Mouse (Mus musculus) heart, embryonic 12.5 days (tissue): ENCODE data around the gene Chp2. TPM values are rescaled to one million over a fixed set of nuclear protein-coding genes. Genes with fewer than 3 reads are reported as not detected.
A peak's percentile ranks its signal among the peaks of the same experiment; 100 is the strongest.
"Not testable (repeated sequence)": the region's sequence is repeated elsewhere in the genome, so short reads cannot be mapped to it uniquely, and the experiment has no call there.

Experiments
- ATAC-seq: fragments of 200-750 bp; cut with Nextera tagmentation; 2 replicates; pipeline ENCODE4 v1.8.0; 2017; ENCODE audit warnings: moderate TSS enrichment, moderate library complexity; ENCODE audit not compliant: insufficient number of reproducible peaks, low FRiP score
- H3K27ac ChIP-seq: fragments of 300-500 bp; sonication (generic); 2 replicates; pipeline ENCODE4 v1.5.1; 2016; ENCODE audit warnings: mild to moderate bottlenecking, moderate library complexity; ENCODE audit not compliant: poor library complexity, severe bottlenecking
- H3K27me3 ChIP-seq: fragments of 300-500 bp; sonication (generic); replicated peaks from 2 replicates; pipeline ENCODE4 v1.6.1; 2016; ENCODE audit warnings: mild to moderate bottlenecking, moderate library complexity
- H3K36me3 ChIP-seq: fragments of 300-500 bp; sonication (generic); 2 replicates; pipeline ENCODE4 v1.6.1; 2016; ENCODE audit warnings: mild to moderate bottlenecking, moderate library complexity
- H3K4me1 ChIP-seq: fragments of 300-500 bp; sonication (generic); replicated peaks from 2 replicates; pipeline ENCODE4 v1.6.1; 2016; ENCODE audit warnings: mild to moderate bottlenecking
- H3K4me2 ChIP-seq: fragments of 300-500 bp; sonication (generic); 2 replicates; pipeline ENCODE4 v1.6.1; 2016; ENCODE audit warnings: mild to moderate bottlenecking, moderate library complexity
- H3K4me3 ChIP-seq: fragments of 300-500 bp; sonication (generic); 2 replicates; pipeline ENCODE4 v1.5.1; 2016; ENCODE audit warnings: mild to moderate bottlenecking
- H3K9ac ChIP-seq: fragments of 300-500 bp; sonication (generic); 2 replicates; pipeline ENCODE4 v1.6.1; 2016; ENCODE audit warnings: mild to moderate bottlenecking, moderate library complexity
- H3K9me3 ChIP-seq: fragments of 300-500 bp; sonication (generic); replicated peaks from 2 replicates; pipeline ENCODE4 v1.6.1; 2016; ENCODE audit warnings: mild to moderate bottlenecking, moderate library complexity
- WGBS: fragments of 180-500 bp; shearing (Covaris S2); methylation state at CpG from one replicate; pipeline ENCODE4 v1.1.7; 2016; 5-methylcytosine and 5-hydroxymethylcytosine counted together
- polyA plus RNA-seq: library from polyadenylated mRNA; unstranded; fragments of >200 nt; fragmentation: Nextera tagmentation; extraction: Ambion mirVana; gene quantifications from 2 replicates; pipeline ENCODE4 v1.2.1, GENCODE M21; 2016

Chp2 gene
- polyA plus RNA-seq, 1 experiment from 2014 or later = 0.15 TPM

DNA sequence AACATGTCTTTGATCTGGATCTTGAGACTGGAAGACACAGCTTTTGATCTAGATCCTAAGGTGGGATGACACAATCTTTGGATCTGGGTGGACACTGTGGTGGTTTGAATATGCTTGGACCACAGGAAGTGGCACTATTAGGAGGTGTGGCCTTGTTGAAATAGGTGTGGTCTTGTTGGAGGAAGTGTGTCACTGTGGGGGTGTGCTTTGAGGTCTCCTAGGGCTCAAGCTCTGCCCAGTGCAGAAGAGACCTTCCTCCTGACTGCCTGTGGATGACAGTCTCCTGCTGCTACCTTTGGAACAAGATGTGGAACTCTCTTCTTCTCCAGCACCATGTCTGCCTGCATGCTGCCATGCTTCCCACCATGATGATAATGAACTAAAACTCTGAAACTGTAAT is 23.4 kb downstream of the Chp2 start:
- H3K27ac ChIP-seq, H3K9me3 ChIP-seq, H3K36me3 ChIP-seq, H3K9ac ChIP-seq, H3K4me3 ChIP-seq, H3K4me2 ChIP-seq, ATAC-seq, H3K4me1 ChIP-seq, H3K27me3 ChIP-seq: not testable (repeated sequence)

DNA sequence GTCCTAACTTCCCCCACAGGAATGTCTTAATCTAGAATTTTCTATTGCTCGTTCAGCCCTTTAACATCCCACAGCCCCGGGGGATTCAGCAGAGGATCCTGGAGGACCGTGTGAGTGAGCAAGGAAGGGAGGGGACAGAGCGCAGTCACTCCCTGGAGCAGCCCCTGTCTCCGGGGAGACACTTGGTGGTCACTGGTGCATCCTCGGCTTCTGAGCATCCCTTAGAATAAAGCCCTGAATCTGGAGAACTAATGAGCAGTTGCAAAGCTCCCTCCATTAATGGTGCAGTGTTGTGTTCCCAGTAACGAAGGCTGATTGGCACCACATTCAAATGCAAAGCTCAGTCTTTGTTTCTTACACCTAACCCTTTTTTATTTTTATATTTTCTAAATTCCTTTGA is 24.9 kb downstream of the Chp2 start:
- Histone ChIP-seq H3K27ac (no peak overlapping the region), H3K36me3 (no peaks in the 10 kb centered on the region), H3K4me3 (no peak overlapping the region), H3K4me1 (no peaks in the 10 kb centered on the region), H3K4me2 (no peak overlapping the region), H3K9me3 (no peaks in the 10 kb centered on the region), H3K9ac (no peak overlapping the region), H3K27me3 (no peaks in the 10 kb centered on the region; the same call in 1 of the 2 replicates)
- no peak for ATAC-seq
- WGBS = 53% methylated on average over 7 of the region's 7 CpGs

DNA sequence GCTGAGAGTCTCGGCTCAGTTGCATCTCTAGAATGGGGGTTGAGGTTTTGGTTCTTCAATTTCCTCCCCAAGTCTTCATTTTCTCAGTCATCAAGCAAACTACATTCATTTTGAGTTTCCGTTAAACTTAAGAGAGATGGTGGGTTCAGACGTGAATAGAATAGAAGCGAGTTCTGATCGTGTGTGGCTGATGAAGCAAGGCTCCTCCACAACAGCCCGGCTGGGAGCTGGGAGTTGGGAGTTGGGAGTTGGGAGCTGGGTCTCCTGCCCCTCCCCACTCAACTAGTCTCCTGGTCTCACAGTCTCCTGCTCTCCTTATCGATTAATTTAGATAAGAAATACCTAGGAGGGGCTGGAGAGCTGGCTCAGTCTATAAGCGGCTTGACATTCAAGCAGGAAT is 25.3 kb downstream of the Chp2 start:
- Histone ChIP-seq H3K9me3 (no peaks in the 10 kb centered on the region), H3K9ac (no peak overlapping the region), H3K36me3 (no peaks in the 10 kb centered on the region), H3K27ac (no peak overlapping the region), H3K4me3 (no peak overlapping the region), H3K4me1 (no peaks in the 10 kb centered on the region), H3K27me3 (no peaks in the 10 kb centered on the region; the same call in 1 of the 2 replicates), H3K4me2 (no peak overlapping the region)
- ATAC-seq = no peak
- WGBS = 56% methylated on average over 8 of the region's 8 CpGs

DNA sequence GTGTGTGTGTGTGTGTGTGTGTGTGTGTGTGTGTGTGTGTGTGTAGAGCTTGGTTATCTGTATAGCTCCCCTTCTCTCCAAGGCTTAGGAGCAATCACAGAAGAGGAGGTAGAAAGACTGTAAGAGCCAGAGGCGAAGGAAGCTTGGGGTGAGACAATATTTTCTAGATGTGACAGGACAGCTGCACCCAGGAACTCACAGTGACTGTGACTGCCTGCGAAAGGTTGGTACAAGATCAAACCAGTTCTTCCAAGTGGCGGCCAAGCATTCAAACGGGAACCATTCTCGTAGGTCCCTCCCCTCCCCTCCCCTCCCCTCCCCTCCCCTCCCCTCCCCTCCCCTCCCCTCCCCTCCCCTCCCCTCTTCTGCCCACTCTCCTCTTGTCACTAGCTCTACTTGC is 26.7 kb downstream of the Chp2 start:
- H3K9ac ChIP-seq = no peak overlapping the region
- 40% methylated on average over 5 of the region's 5 CpGs for WGBS
- no peak overlapping the region for H3K4me2 ChIP-seq
- H3K9me3 ChIP-seq = no peaks in the 10 kb centered on the region
- ATAC-seq = no peak
- H3K27ac ChIP-seq = no peak overlapping the region
- H3K4me1 ChIP-seq = no peaks in the 10 kb centered on the region
- H3K4me3 ChIP-seq = no peak overlapping the region
- no peaks in the 10 kb centered on the region for H3K36me3 ChIP-seq
- no peaks in the 10 kb centered on the region; the same call in 1 of the 2 replicates for H3K27me3 ChIP-seq

DNA sequence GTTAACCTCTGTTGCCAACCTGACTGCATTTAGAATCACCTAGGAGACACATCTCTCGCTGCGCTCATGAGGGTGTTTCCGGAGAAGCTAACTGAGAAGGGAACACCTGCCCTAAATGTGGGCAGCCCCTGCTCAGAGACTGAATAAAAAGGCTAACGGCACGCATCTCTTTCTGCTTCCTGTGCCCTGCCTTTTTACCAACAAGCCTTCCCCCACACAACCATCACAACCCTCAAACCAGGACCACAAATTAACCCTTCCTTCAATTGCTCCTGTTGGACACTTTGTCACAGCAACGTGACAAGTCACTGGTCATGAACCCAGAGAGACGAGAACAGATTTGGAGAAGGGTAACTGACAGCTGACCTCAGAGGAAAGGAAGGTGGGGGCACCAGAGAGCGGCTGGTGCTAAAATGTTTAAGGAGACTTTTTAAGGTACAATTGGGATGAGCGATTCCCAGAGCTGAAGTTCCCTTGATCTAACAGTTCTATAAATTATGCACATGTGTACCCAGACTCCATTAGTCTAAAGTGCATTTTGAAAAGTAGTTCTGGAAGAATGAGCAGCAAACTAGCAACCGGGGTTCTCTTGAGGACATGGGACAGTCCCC is 28.1 kb downstream of the Chp2 start:
- Histone ChIP-seq H3K4me1 (no peaks in the 10 kb centered on the region), H3K36me3 (no peaks in the 10 kb centered on the region), H3K27ac (no peak overlapping the region), H3K9me3 (no peaks in the 10 kb centered on the region), H3K27me3 (no peaks in the 10 kb centered on the region; the same call in 1 of the 2 replicates), H3K9ac (no peak overlapping the region), H3K4me2 (no peak overlapping the region), H3K4me3 (no peak overlapping the region)
- no peak for ATAC-seq
- 75% methylated on average over 10 of the region's 10 CpGs for WGBS

DNA sequence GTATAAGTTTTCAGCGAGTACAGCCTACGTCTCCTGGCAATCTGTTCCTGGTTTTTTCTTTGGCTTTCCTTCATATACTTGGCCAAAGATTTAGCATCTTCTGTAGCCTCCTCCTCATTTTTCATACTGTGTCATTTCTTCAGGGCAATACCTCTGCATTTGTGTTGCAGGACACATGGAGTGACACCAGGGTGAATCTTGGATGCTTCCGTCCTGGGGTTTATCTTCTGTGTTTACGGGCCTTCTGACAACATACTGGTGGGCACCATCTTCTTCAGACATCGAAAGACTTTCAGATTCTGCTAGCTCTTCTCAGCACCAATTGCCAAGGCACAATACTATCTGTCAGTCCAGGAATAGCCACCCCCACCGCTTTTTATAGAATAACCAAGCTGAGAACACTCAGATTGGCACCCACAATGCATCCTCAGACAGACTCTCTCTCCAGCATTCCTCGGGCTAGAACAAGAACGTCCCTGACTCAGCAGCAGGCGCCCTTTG is 30.1 kb downstream of the Chp2 start:
- Histone ChIP-seq H3K9ac (no peak overlapping the region), H3K4me3 (no peak overlapping the region), H3K9me3 (no peaks in the 10 kb centered on the region), H3K4me2 (no peak overlapping the region), H3K27me3 (no peaks in the 10 kb centered on the region), H3K27ac (no peak overlapping the region), H3K36me3 (no peaks in the 10 kb centered on the region), H3K4me1 (no peaks in the 10 kb centered on the region)
- WGBS = 76% methylated on average over 9 of the region's 9 CpGs
- no peak for ATAC-seq

DNA sequence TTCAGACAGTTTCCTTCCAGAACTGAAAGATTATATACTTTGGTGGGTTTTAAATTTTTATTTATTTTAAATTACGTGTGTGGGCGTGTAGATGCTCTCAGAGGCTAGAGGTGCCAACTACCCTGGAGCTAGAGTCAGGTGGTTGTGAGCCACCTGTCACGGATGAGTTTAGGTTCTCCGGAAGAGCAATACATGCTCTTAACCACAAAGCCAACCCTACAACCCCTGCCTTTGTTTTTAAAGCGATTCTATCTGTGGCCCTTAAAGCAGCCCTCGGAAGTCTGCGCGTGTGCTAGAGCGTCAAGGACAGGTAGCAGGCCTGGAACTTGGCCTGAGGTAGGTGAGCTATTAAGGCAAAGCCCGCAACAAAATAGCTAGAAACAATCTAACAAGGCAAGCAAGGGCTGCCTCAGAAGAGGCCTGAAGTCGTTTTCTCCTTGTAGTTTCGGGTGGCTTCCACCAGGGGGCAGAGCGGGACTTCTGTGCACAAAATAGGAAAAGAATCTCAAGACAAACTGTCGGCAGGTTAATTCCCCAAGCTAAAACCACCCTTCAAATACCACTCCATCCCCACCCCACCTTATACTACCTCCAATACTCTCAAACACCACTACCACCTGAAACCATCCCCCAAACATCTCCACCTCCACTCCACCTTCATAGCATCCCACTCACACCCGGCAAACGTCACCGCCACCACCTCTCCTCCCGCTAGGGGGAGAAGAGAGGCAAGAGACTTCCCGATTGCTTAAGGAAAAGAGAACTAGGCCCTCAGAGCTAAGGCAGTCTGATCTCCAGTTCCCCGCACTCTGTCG is 32.1 kb downstream of the Chp2 start:
- H3K9me3 ChIP-seq = no peaks in the 10 kb centered on the region
- ATAC-seq = 0 out of 2 replicates have a peak, but pooled peaks have one; percentile 29
- 27% methylated on average over 21 of the region's 21 CpGs for whole genome bisulfite sequencing

DNA sequence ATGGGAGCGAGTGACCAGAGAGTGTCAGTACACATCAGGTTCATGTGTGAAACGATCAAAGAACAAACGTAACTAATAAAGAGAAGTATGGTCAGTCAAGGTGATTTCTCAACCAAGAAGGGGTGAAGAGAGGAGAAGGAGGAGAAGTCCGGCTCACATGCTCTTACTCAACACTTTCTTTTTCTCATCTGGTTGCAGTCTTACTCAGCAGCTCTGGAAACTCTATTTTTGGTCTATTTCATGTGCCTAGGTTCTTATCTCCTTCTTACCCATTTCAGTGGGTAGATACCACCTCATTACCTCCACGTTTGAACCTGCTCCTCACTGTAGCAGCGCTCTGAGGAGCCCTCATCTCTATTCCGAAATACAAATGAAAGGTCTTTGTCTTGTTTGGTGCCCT is 37.4 kb downstream of the Chp2 start:
- WGBS = 71% methylated on average over 7 of the region's 7 CpGs
- Histone ChIP-seq H3K4me1 (0 out of 2 replicates have a peak, but pooled peaks cover 4% of the 10 kb centered on the region), H3K4me2 (no peak overlapping the region), H3K9me3 (no peaks in the 10 kb centered on the region), H3K9ac (no peak overlapping the region), H3K4me3 (no peak overlapping the region), H3K36me3 (no peaks in the 10 kb centered on the region), H3K27me3 (no peaks in the 10 kb centered on the region), H3K27ac (no peak overlapping the region)
- no peak for ATAC-seq

More for the DNA sequence above, 32.1 kb downstream of the Chp2 start:
- no peak overlapping the region for H3K9ac ChIP-seq
- peak overlapping the region; percentile 40; the same call in 1 of the 2 replicates for H3K4me2 ChIP-seq
- H3K4me3 ChIP-seq = no peak overlapping the region
- no peaks in the 10 kb centered on the region for H3K36me3 ChIP-seq
- H3K27ac ChIP-seq = no peak overlapping the region
- H3K4me1 ChIP-seq = 0 out of 2 replicates have a peak, but pooled peaks cover 3% of the 10 kb centered on the region
- H3K27me3 ChIP-seq = no peaks in the 10 kb centered on the region

DNA sequence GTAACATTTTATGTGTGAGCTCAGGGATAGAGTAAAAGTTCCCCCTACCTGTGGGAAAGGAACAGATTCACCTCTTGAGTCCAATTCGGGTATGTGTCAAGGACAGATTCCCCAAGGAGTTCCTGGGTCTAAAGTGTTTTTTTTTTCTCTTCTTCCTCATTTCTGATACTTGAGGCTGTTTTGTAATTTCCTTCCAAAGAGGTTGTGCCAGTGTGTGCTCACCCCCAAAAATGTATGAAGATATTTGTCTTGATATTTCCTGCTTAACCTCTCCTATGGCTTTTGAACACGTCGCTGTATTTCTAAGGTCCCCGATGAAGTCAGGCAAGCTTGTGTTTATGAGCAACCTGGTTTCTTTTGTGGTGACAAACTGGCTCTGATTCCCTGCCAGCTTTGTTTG is 39.2 kb downstream of the Chp2 start:
- Histone ChIP-seq H3K4me1 (0 out of 2 replicates have a peak, but pooled peaks cover 4% of the 10 kb centered on the region), H3K4me3 (no peak overlapping the region), H3K27me3 (no peaks in the 10 kb centered on the region), H3K27ac (no peak overlapping the region), H3K9ac (no peak overlapping the region), H3K36me3 (no peaks in the 10 kb centered on the region), H3K4me2 (no peak overlapping the region), H3K9me3 (no peaks in the 10 kb centered on the region)
- WGBS = 80% methylated on average over 4 of the region's 4 CpGs
- no peak for ATAC-seq

DNA sequence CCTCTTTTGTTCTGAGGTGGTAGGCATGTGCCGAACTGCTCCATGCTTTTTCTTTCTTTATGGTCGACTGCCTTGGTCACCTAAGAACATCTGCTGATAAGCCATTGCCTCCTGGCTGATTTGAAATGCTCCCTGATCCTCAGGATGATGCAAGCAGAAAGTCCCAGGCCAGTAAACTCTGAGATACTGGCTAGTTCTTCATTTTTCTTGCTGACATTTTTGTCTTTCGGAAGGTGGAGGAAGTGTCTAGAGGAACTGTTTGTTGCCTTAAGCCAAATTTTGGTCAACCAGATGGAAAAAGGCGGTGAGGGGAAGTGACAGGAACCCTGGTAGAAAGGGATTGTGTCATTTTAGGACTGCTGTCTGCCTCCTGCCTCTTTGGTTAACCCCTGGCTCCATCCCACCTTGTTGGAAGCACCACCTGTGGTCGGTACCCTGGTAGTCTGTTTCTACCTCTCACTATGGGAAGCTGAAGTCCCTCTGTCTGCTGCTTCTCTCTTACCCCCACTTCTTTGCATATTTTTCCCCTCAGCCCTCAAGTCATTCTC is 40.8 kb downstream of the Chp2 start:
- Histone ChIP-seq H3K4me1 (0 out of 2 replicates have a peak, but pooled peaks cover 4% of the 10 kb centered on the region), H3K27me3 (no peaks in the 10 kb centered on the region), H3K36me3 (no peaks in the 10 kb centered on the region), H3K4me3 (no peak overlapping the region), H3K9me3 (no peaks in the 10 kb centered on the region), H3K9ac (no peak overlapping the region), H3K27ac (no peak overlapping the region), H3K4me2 (no peak overlapping the region)
- no peak for ATAC-seq
- 78% methylated on average over 5 of the region's 5 CpGs for WGBS

DNA sequence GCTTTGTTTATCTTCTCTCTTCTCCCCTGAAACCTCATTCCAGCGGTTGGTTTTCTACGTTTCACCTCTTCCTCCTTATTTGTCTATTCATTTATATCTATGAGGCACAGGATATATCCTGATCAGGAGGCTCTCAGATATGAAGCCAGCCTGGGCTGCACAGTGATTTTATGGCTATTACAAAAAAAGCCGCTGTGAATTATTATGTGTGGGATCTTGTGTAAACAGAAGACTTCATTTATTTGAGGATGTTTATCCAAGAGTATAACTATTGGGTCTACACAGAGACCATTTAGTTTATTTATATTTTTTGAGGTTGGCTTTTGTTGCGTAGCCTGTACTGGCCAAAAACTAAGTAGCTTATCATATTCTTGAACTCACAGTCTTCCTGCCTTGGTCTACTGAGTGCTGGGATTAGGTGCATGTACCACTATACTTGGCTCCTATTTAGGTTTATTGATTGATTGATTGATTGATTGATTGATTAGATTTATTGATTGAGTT is 49.7 kb downstream of the Chp2 start:
- WGBS = 68% methylated on average over 4 of the region's 4 CpGs
- no peak overlapping the region for H3K4me3 ChIP-seq
- no peaks in the 10 kb centered on the region for H3K27me3 ChIP-seq
- no peak overlapping the region for H3K9ac ChIP-seq
- H3K9me3 ChIP-seq = no peaks in the 10 kb centered on the region; the same call in 1 of the 2 replicates
- no peaks in the 10 kb centered on the region for H3K36me3 ChIP-seq
- ATAC-seq = no peak
- no peaks in the 10 kb centered on the region for H3K4me1 ChIP-seq
- no peak overlapping the region for H3K27ac ChIP-seq
- H3K4me2 ChIP-seq = no peak overlapping the region
